Mouse (Mus musculus): ENCODE measurements around the gene Pparg. TPM values are rescaled to one million over a fixed set of nuclear protein-coding genes. Genes with fewer than 3 reads are reported as not detected.

Gene Pparg
- polyA plus RNA-seq, 1 experiment from 2014 or later, result 1.6 TPM

- H3K9ac ChIP-seq, result no peak overlapping the region
- no peaks in the 10 kb centered on the region for H3K4me1 ChIP-seq
- H3K4me3 ChIP-seq, result no peak overlapping the region
- WGBS, result 74% methylated on average over 4 of the region's 4 CpGs
- no peaks in the 10 kb centered on the region for H3K9me3 ChIP-seq
- ATAC-seq (ENCODE audit: insufficient number of reproducible peaks, insufficient read depth, low FRiP score, low TSS enrichment, low read depth), result no peak
- no peak overlapping the region for H3K4me2 ChIP-seq
- H3K27ac ChIP-seq, result no peak overlapping the region
- H3K36me3 ChIP-seq, result no peaks in the 10 kb centered on the region
- H3K27me3 ChIP-seq, result no peaks in the 10 kb centered on the region
Measured at GRCm38 (mm10) chr6:115421665-115422064, 60.9 kb downstream of the Pparg start.

GRCm38 (mm10) chr6:115424433-115424832, 63.7 kb downstream of the Pparg start:
- Histone ChIP-seq H3K4me3 (no peak overlapping the region), H3K27me3 (no peaks in the 10 kb centered on the region), H3K27ac (no peak overlapping the region), H3K9ac (no peak overlapping the region), H3K4me2 (no peak overlapping the region), H3K36me3 (no peaks in the 10 kb centered on the region), H3K9me3 (no peaks in the 10 kb centered on the region), H3K4me1 (no peaks in the 10 kb centered on the region)
- ATAC-seq (ENCODE audit: insufficient number of reproducible peaks, insufficient read depth, low FRiP score, low TSS enrichment, low read depth), result no peak
- WGBS, result 82% methylated on average over 3 of the region's 3 CpGs

- Histone ChIP-seq H3K36me3 (no peaks in the 10 kb centered on the region), H3K9ac (no peak overlapping the region), H3K4me3 (no peak overlapping the region), H3K9me3 (no peaks in the 10 kb centered on the region), H3K4me2 (no peak overlapping the region), H3K27me3 (no peaks in the 10 kb centered on the region), H3K27ac (no peak overlapping the region), H3K4me1 (no peaks in the 10 kb centered on the region)
- WGBS, result 64% methylated on average over 2 of the region's 2 CpGs
- no peak for ATAC-seq (ENCODE audit: insufficient number of reproducible peaks, insufficient read depth, low FRiP score, low TSS enrichment, low read depth)
Measured at GRCm38 (mm10) chr6:115432726-115433125, 72.0 kb downstream of the Pparg start.

GRCm38 (mm10) chr6:115434054-115434453, 73.3 kb downstream of the Pparg start:
- no peaks in the 10 kb centered on the region for H3K27me3 ChIP-seq
- 83% methylated on average over 1 of the region's 1 CpGs for WGBS
- no peaks in the 10 kb centered on the region for H3K36me3 ChIP-seq
- H3K9me3 ChIP-seq, result no peaks in the 10 kb centered on the region
- no peak overlapping the region for H3K4me3 ChIP-seq
- no peak for ATAC-seq (ENCODE audit: insufficient number of reproducible peaks, insufficient read depth, low FRiP score, low TSS enrichment, low read depth)
- no peak overlapping the region for H3K27ac ChIP-seq
- H3K4me2 ChIP-seq, result no peak overlapping the region
- H3K4me1 ChIP-seq, result no peaks in the 10 kb centered on the region
- H3K9ac ChIP-seq, result no peak overlapping the region

GRCm38 (mm10) chr6:115434816-115435215, 74.1 kb downstream of the Pparg start:
- 72% methylated on average over 2 of the region's 2 CpGs for WGBS
- no peaks in the 10 kb centered on the region for H3K4me1 ChIP-seq
- no peak for ATAC-seq (ENCODE audit: insufficient number of reproducible peaks, insufficient read depth, low FRiP score, low TSS enrichment, low read depth)

GRCm38 (mm10) chr6:115440231-115441006, 79.7 kb downstream of the Pparg start:
- Histone ChIP-seq H3K4me1 (no peaks in the 10 kb centered on the region), H3K27me3 (no peaks in the 10 kb centered on the region), H3K9me3 (no peaks in the 10 kb centered on the region), H3K9ac (no peak overlapping the region), H3K4me3 (no peak overlapping the region), H3K36me3 (no peaks in the 10 kb centered on the region), H3K4me2 (no peak overlapping the region), H3K27ac (no peak overlapping the region)
- 46% methylated on average over 5 of the region's 5 CpGs for WGBS
- ATAC-seq (ENCODE audit: insufficient number of reproducible peaks, insufficient read depth, low FRiP score, low TSS enrichment, low read depth), result no peak

More at GRCm38 (mm10) chr6:115434816-115435215, 74.1 kb downstream of the Pparg start:
- Histone ChIP-seq H3K4me2 (no peak overlapping the region), H3K27me3 (no peaks in the 10 kb centered on the region), H3K4me3 (no peak overlapping the region), H3K9me3 (no peaks in the 10 kb centered on the region), H3K9ac (no peak overlapping the region), H3K27ac (no peak overlapping the region), H3K36me3 (no peaks in the 10 kb centered on the region)

- H3K4me3 ChIP-seq, result no peak overlapping the region
- H3K4me2 ChIP-seq, result no peak overlapping the region
- no peaks in the 10 kb centered on the region for H3K36me3 ChIP-seq
- H3K27me3 ChIP-seq, result no peaks in the 10 kb centered on the region; the same call in 1 of the 2 replicates
- H3K9ac ChIP-seq, result no peak overlapping the region
- H3K27ac ChIP-seq, result no peak overlapping the region
- 78% methylated on average over 1 of the region's 1 CpGs for WGBS
- H3K9me3 ChIP-seq, result no peaks in the 10 kb centered on the region
- ATAC-seq (ENCODE audit: insufficient number of reproducible peaks, insufficient read depth, low FRiP score, low TSS enrichment, low read depth), result no peak
- no peaks in the 10 kb centered on the region for H3K4me1 ChIP-seq
Measured at GRCm38 (mm10) chr6:115452501-115452900, 91.8 kb downstream of the Pparg start.

GRCm38 (mm10) chr6:115462743-115463337, 102.1 kb downstream of the Pparg start:
- ATAC-seq (ENCODE audit: insufficient number of reproducible peaks, insufficient read depth, low FRiP score, low TSS enrichment, low read depth), result no peak

GRCm38 (mm10) chr6:115463338-115463737, 102.6 kb downstream of the Pparg start:
- no peak overlapping the region for H3K9ac ChIP-seq
- no peak for ATAC-seq (ENCODE audit: insufficient number of reproducible peaks, insufficient read depth, low FRiP score, low TSS enrichment, low read depth)
- H3K27me3 ChIP-seq, result no peaks in the 10 kb centered on the region
- H3K9me3 ChIP-seq, result no peaks in the 10 kb centered on the region
- no peak overlapping the region for H3K27ac ChIP-seq
- no peaks in the 10 kb centered on the region for H3K36me3 ChIP-seq
- H3K4me3 ChIP-seq, result no peak overlapping the region
- no peaks in the 10 kb centered on the region for H3K4me1 ChIP-seq
- WGBS, result 73% methylated on average over 2 of the region's 2 CpGs
- no peak overlapping the region for H3K4me2 ChIP-seq

More at GRCm38 (mm10) chr6:115462743-115463337, 102.1 kb downstream of the Pparg start:
- Histone ChIP-seq H3K4me2 (no peak overlapping the region), H3K4me3 (no peak overlapping the region), H3K9me3 (no peaks in the 10 kb centered on the region), H3K4me1 (no peaks in the 10 kb centered on the region), H3K9ac (no peak overlapping the region), H3K27me3 (no peaks in the 10 kb centered on the region), H3K36me3 (no peaks in the 10 kb centered on the region), H3K27ac (no peak overlapping the region)
- 86% methylated on average over 16 of the region's 16 CpGs for WGBS

GRCm38 (mm10) chr6:115464661-115465060, 103.9 kb downstream of the Pparg start:
- no peaks in the 10 kb centered on the region for H3K9me3 ChIP-seq
- WGBS, result 35% methylated on average over 3 of the region's 3 CpGs
- H3K27ac ChIP-seq, result no peak overlapping the region
- H3K36me3 ChIP-seq, result no peaks in the 10 kb centered on the region
- no peaks in the 10 kb centered on the region for H3K27me3 ChIP-seq
- no peak for ATAC-seq (ENCODE audit: insufficient number of reproducible peaks, insufficient read depth, low FRiP score, low TSS enrichment, low read depth)
- no peak overlapping the region for H3K9ac ChIP-seq
- H3K4me3 ChIP-seq, result no peak overlapping the region
- no peaks in the 10 kb centered on the region for H3K4me1 ChIP-seq
- H3K4me2 ChIP-seq, result no peak overlapping the region

GRCm38 (mm10) chr6:115465463-115465862, 104.7 kb downstream of the Pparg start:
- no peak overlapping the region for H3K4me2 ChIP-seq
- no peak for ATAC-seq (ENCODE audit: insufficient number of reproducible peaks, insufficient read depth, low FRiP score, low TSS enrichment, low read depth)
- H3K9me3 ChIP-seq, result no peaks in the 10 kb centered on the region
- H3K27me3 ChIP-seq, result no peaks in the 10 kb centered on the region
- no peak overlapping the region for H3K4me3 ChIP-seq
- no peaks in the 10 kb centered on the region for H3K4me1 ChIP-seq
- H3K27ac ChIP-seq, result no peak overlapping the region
- WGBS, result 70% methylated on average over 2 of the region's 2 CpGs
- H3K36me3 ChIP-seq, result no peaks in the 10 kb centered on the region
- H3K9ac ChIP-seq, result no peak overlapping the region

GRCm38 (mm10) chr6:115465876-115466275, 105.1 kb downstream of the Pparg start:
- Histone ChIP-seq H3K4me2 (no peak overlapping the region), H3K27ac (no peak overlapping the region), H3K36me3 (no peaks in the 10 kb centered on the region), H3K27me3 (no peaks in the 10 kb centered on the region), H3K9ac (no peak overlapping the region), H3K4me1 (no peaks in the 10 kb centered on the region), H3K4me3 (no peak overlapping the region), H3K9me3 (no peaks in the 10 kb centered on the region)
- 33% methylated on average over 4 of the region's 4 CpGs for WGBS
- ATAC-seq (ENCODE audit: insufficient number of reproducible peaks, insufficient read depth, low FRiP score, low TSS enrichment, low read depth), result no peak

All from embryonic facial prominence, embryonic 13.5 days (tissue).